Mouse (Mus musculus) heart, postnatal 0 days (tissue): ENCODE data around the gene Cabp1.

Experiments used
- CTCF ChIP-seq: IDR thresholded peaks from 2 replicates; pipeline ENCODE4 v1.5.1; 2016; ENCODE audit warnings: antibody characterized with exemption, control low read depth, low read depth
- EP300 ChIP-seq: IDR thresholded peaks from 2 replicates; pipeline ENCODE4 v1.6.1; 2016; ENCODE audit warnings: antibody characterized with exemption, low read depth

GRCm38 (mm10) chr5:115139124-115139523, 55.1 kb downstream of the Cabp1 start:
- TF ChIP-seq CTCF (no peak), EP300 (no peak)
